ENCODE assay signal across 8 mouse cellular contexts in genomic region chr10:111164304-111165218, GRCm38 (mm10). TPM values are rescaled to one million over a fixed set of nuclear protein-coding genes. Genes with fewer than 3 reads are reported as not detected.
DNase-seq lines count a peak whose midpoint lies in the region; ATAC-seq and TF ChIP-seq lines count a peak whose summit lies in the region.

Gene Osbpl8 (plus strand): TSS chr10:111164752.

- peaks cover 59% of the 10 kb centered on the region for H3K4me1 ChIP-seq in G1E (ENCODE audit: insufficient read depth, low read depth, low read length)
- H3K4me1 ChIP-seq in forebrain, postnatal 0 days (ENCODE audit: insufficient read depth): peaks cover 10% of the 10 kb centered on the region
- H3K4me1 ChIP-seq in lung, embryonic 16.5 days (replicated peaks; ENCODE audit: control insufficient read depth, insufficient read depth, low read length): peaks cover 9% of the 10 kb centered on the region

- 2% methylated on average over 73 of the region's 84 CpGs for WGBS in forebrain, postnatal 0 days
- WGBS in lung, embryonic 16.5 days: under 1% methylated on average over 68 of the region's 84 CpGs

- ATAC-seq in G1E (ENCODE audit: extremely low read depth, insufficient number of reproducible peaks, low FRiP score, poor library complexity, severe bottlenecking): peak; percentile 90
- ATAC-seq in forebrain, postnatal 0 days: peak; percentile 94
- peak; percentile 82 to 87 for ATAC-seq in hematopoietic stem cell, adult 5-6 weeks (replicated peaks in 1 of 2; ENCODE audit: insufficient read depth in 1 of 2, low FRiP score in 2 of 2, low TSS enrichment in 1 of 2, low read depth in 1 of 2, poor library complexity in 2 of 2, severe bottlenecking in 2 of 2)
- peak; percentile 95 for ATAC-seq in lung, embryonic 16.5 days (ENCODE audit: low read depth)

- H3K9ac ChIP-seq in forebrain, postnatal 0 days: peak within 1 kb of the TSS; percentile 94
- peak within 1 kb of the TSS; percentile 97 for H3K9ac ChIP-seq in lung, embryonic 16.5 days (ENCODE audit: low read length)

- H3K36me3 ChIP-seq in G1E (replicated peaks): no peaks in the 10 kb centered on the region
- H3K36me3 ChIP-seq in forebrain, postnatal 0 days (ENCODE audit: insufficient read depth): no peaks in the 10 kb centered on the region
- no peaks in the 10 kb centered on the region for H3K36me3 ChIP-seq in lung, embryonic 16.5 days (ENCODE audit: control insufficient read depth, insufficient read depth, low read length)

- no peak for TF ChIP-seq CTCF in G1E (IDR thresholded peaks at IDR 0.05; ENCODE audit: low read depth, low read length)
- peak; percentile 20; the same call in 1 of the 2 replicates for TF ChIP-seq CTCF in forebrain, postnatal 0 days (IDR thresholded peaks at IDR 0.05; ENCODE audit: low read depth)

- peak within 1 kb of the TSS; percentile 94 for H3K4me3 ChIP-seq in G1E (ENCODE audit: low read depth, low read length)
- peak within 1 kb of the TSS; percentile 92 for H3K4me3 ChIP-seq in forebrain, postnatal 0 days (ENCODE audit: low read depth, low read length)
- H3K4me3 ChIP-seq in lung, embryonic 16.5 days (ENCODE audit: low read length): peak within 1 kb of the TSS; percentile 99

- DNase-seq in G1E (ENCODE audit: low spot score): peak; percentile 80
- peak; percentile 98 to 100 for DNase-seq in cerebellum, adult 18-20 months
- peak; percentile 98 for DNase-seq in forebrain, postnatal 0 days
- DNase-seq in layer of hippocampus, adult 9-10 months (ENCODE audit: low spot score): peak; percentile 96
- peak; percentile 99 for DNase-seq in ovary, postnatal 10 days (ENCODE audit: low spot score)
- peak; percentile 99 to 100 for DNase-seq in thymus, postnatal 10 days (ENCODE audit: low spot score in 2 of 2)

- peak within 1 kb of the TSS; percentile 67 for H3K4me2 ChIP-seq in forebrain, postnatal 0 days (ENCODE audit: low read depth)
- peak within 1 kb of the TSS; percentile 81 for H3K4me2 ChIP-seq in lung, embryonic 16.5 days (ENCODE audit: low read depth, low read length)

- H3K27ac ChIP-seq in forebrain, postnatal 0 days (ENCODE audit: low read depth, low read length): peak within 1 kb of the TSS; percentile 94
- H3K27ac ChIP-seq in lung, embryonic 16.5 days (ENCODE audit: low read length): peak within 1 kb of the TSS; percentile 90

- H3K9me3 ChIP-seq in G1E (replicated peaks): no peaks in the 10 kb centered on the region
- H3K9me3 ChIP-seq in forebrain, postnatal 0 days (ENCODE audit: low read length): no peaks in the 10 kb centered on the region
- H3K9me3 ChIP-seq in lung, embryonic 16.5 days (ENCODE audit: control insufficient read depth, low read length): no peaks in the 10 kb centered on the region

- H3K27me3 ChIP-seq in G1E (ENCODE audit: insufficient read depth, low read length): no peaks in the 10 kb centered on the region
- no peaks in the 10 kb centered on the region for H3K27me3 ChIP-seq in forebrain, postnatal 0 days (ENCODE audit: insufficient read depth, low read length)
- no peaks in the 10 kb centered on the region for H3K27me3 ChIP-seq in lung, embryonic 16.5 days (ENCODE audit: control insufficient read depth, insufficient read depth, low read depth, low read length)

RNA-seq across cellular contexts. Expression of gene Osbpl8, which starts in this region (rescaled TPM):
- total RNA-seq in G1E (2014; fragmentation: Nextera tagmentation) (69.9 and 70.9 TPM in 2 replicates), G1E (2017) (449 and 517 TPM in 2 replicates)
- 7.2 and 8.4 TPM in 2 replicates for polyA plus RNA-seq in G1E (2012)
- total RNA-seq in forebrain, postnatal 0 days (2014; rRNA removed): 81.1 and 89.5 TPM in 2 replicates
- polyA plus RNA-seq in forebrain, postnatal 0 days (2015; fragmentation: Nextera tagmentation; extraction: Ambion mirVana): 11.7 and 16.6 TPM in 2 replicates
- 162 and 180 TPM in 2 replicates for total RNA-seq in hematopoietic stem cell, adult 5-6 weeks (2017)
- polyA plus RNA-seq in lung, embryonic 16.5 days (2015; fragmentation: Nextera tagmentation; extraction: Ambion mirVana): 8.1 and 8.9 TPM in 2 replicates

Comparison
In these comparisons a context has a peak if more than half of its experiments do, and no peak if none do; other contexts are left out.
1. Peak in every context shown above with its lines: DNase-seq, ATAC-seq, H3K4me3 ChIP-seq and H3K27ac ChIP-seq.